Mouse (Mus musculus) erythroid progenitor cell, adult 5-6 weeks (primary cell): ENCODE measurements around the gene Ptpa. TPM values are rescaled to one million over a fixed set of nuclear protein-coding genes. Genes with fewer than 3 reads are reported as not detected.
"Not testable (repeated sequence)": the region's sequence is repeated elsewhere in the genome, so short reads cannot be mapped to it uniquely, and the experiment has no call there.

Experiments used
- ATAC-seq: replicated peaks from 2 replicates; pipeline ENCODE4 v1.8.0; 2016; ENCODE audit warnings: moderate number of reproducible peaks, mild to moderate bottlenecking, moderate TSS enrichment, inconsistent platforms; ENCODE audit not compliant: poor library complexity, low FRiP score, severe bottlenecking
- total RNA-seq, 2 experiments: library from RNA; stranded (forward) in 1 of 2; stranded (reverse) in 1 of 2; fragments of 150-400 nt in 1 of 2; fragments of 186-747, 209-891 nt in 1 of 2; gene quantifications; 2 replicates each; pipeline versions ENCODE4 v1.2.3 to v1.2.4; 2015 to 2017; ENCODE audit warnings: low replicate concordance in 2 of 2

Gene Ptpa
- total RNA-seq, 2 experiments from 2014 or later = 103 to 118 TPM

- no peak for ATAC-seq
These were observed 16.4 kb upstream of the Ptpa start for GRCm38 (mm10) chr2:30399191-30400171.

GRCm38 (mm10) chr2:30401581-30401980 lies 14.3 kb upstream of the Ptpa start:
- ATAC-seq = no peak

- ATAC-seq = no peak
These were observed 13.4 kb upstream of the Ptpa start for GRCm38 (mm10) chr2:30402351-30402826.

- ATAC-seq = no peak
These were observed 13.0 kb upstream of the Ptpa start for GRCm38 (mm10) chr2:30402843-30403242.

- no peak for ATAC-seq
These were observed 12.0 kb upstream of the Ptpa start for GRCm38 (mm10) chr2:30403870-30404269.

- no peak for ATAC-seq
These were observed 8.6 kb upstream of the Ptpa start for GRCm38 (mm10) chr2:30407221-30407620.

- ATAC-seq = no peak
These were observed 8.1 kb upstream of the Ptpa start for GRCm38 (mm10) chr2:30407778-30408177.

- ATAC-seq = no peak
These were observed 7.3 kb upstream of the Ptpa start for GRCm38 (mm10) chr2:30408452-30409100.

GRCm38 (mm10) chr2:30409454-30410176 lies 6.2 kb upstream of the Ptpa start:
- ATAC-seq = no peak

GRCm38 (mm10) chr2:30413038-30413973 lies 2.5 kb upstream of the Ptpa start:
- ATAC-seq = no peak

- no peak for ATAC-seq
These were observed 1.7 kb upstream of the Ptpa start for GRCm38 (mm10) chr2:30414101-30414500.

- ATAC-seq = 0 out of 2 replicates have a peak, but pooled peaks have one; percentile 20
These were observed 1.2 kb upstream of the Ptpa start for GRCm38 (mm10) chr2:30414681-30415080.

GRCm38 (mm10) chr2:30415157-30415935 lies 493 bp upstream of the Ptpa start, which contains the start of gene Crat:
Gene Crat (minus strand): TSS chr2:30415813.
- peak; percentile 80 for ATAC-seq

- ATAC-seq = no peak
These were observed 768 bp downstream of the Ptpa start for GRCm38 (mm10) chr2:30416649-30416965.

GRCm38 (mm10) chr2:30417154-30417553 lies 1.3 kb downstream of the Ptpa start:
- ATAC-seq = not testable (repeated sequence)

GRCm38 (mm10) chr2:30417595-30418165 lies 1.8 kb downstream of the Ptpa start:
- ATAC-seq = peak; percentile 55

- ATAC-seq = no peak
These were observed 2.4 kb downstream of the Ptpa start for GRCm38 (mm10) chr2:30418259-30418658.

- ATAC-seq = no peak
These were observed 3.3 kb downstream of the Ptpa start for GRCm38 (mm10) chr2:30419112-30419511.
